Mouse (Mus musculus): ENCODE data around the gene Zfp750. TPM values are rescaled to one million over a fixed set of nuclear protein-coding genes. Genes with fewer than 3 reads are reported as not detected.

The Zfp750 gene
- polyA plus RNA-seq, 1 experiment from 2014 or later = 37.5 TPM

- H3K4me2 ChIP-seq = no peak overlapping the region
- no peaks in the 10 kb centered on the region for H3K36me3 ChIP-seq
- H3K9me3 ChIP-seq = no peaks in the 10 kb centered on the region
- H3K4me1 ChIP-seq = 0 out of 2 replicates have a peak, but pooled peaks cover 3% of the 10 kb centered on the region
- ATAC-seq (ENCODE audit: insufficient number of reproducible peaks, low FRiP score, low TSS enrichment, low read depth) = no peak
- no peak overlapping the region for H3K4me3 ChIP-seq
- H3K9ac ChIP-seq = no peak overlapping the region
- WGBS = 83% methylated on average over 7 of the region's 7 CpGs
- no peaks in the 10 kb centered on the region for H3K27me3 ChIP-seq
- no peak overlapping the region for H3K27ac ChIP-seq
Measured at GRCm38 (mm10) chr11:121524191-121524590, 5.1 kb upstream of the Zfp750 start.

- H3K27me3 ChIP-seq = no peaks in the 10 kb centered on the region
- no peak overlapping the region for H3K9ac ChIP-seq
- H3K4me3 ChIP-seq = no peak overlapping the region
- 78% methylated on average over 4 of the region's 4 CpGs for WGBS
- 0 out of 2 replicates have a peak, but pooled peaks cover 4% of the 10 kb centered on the region for H3K4me1 ChIP-seq
- no peak overlapping the region for H3K27ac ChIP-seq
- no peak overlapping the region for H3K4me2 ChIP-seq
- no peaks in the 10 kb centered on the region for H3K36me3 ChIP-seq
- ATAC-seq (ENCODE audit: insufficient number of reproducible peaks, low FRiP score, low TSS enrichment, low read depth) = no peak
- no peaks in the 10 kb centered on the region for H3K9me3 ChIP-seq
Measured at GRCm38 (mm10) chr11:121522156-121522762, 3.1 kb upstream of the Zfp750 start.

GRCm38 (mm10) chr11:121520761-121521160, 1.6 kb upstream of the Zfp750 start:
- WGBS = 70% methylated on average over 2 of the region's 2 CpGs
- Histone ChIP-seq H3K4me1 (0 out of 2 replicates have a peak, but pooled peaks cover 7% of the 10 kb centered on the region), H3K9me3 (no peaks in the 10 kb centered on the region), H3K4me2 (no peak overlapping the region), H3K27ac (no peak overlapping the region), H3K27me3 (no peaks in the 10 kb centered on the region), H3K4me3 (no peak overlapping the region), H3K36me3 (no peaks in the 10 kb centered on the region), H3K9ac (no peak overlapping the region)
- no peak for ATAC-seq (ENCODE audit: insufficient number of reproducible peaks, low FRiP score, low TSS enrichment, low read depth)

GRCm38 (mm10) chr11:121519703-121520102, 570 bp upstream of the Zfp750 start:
- no peaks in the 10 kb centered on the region for H3K27me3 ChIP-seq
- 75% methylated on average over 7 of the region's 7 CpGs for WGBS
- no peak overlapping the region for H3K27ac ChIP-seq
- H3K9ac ChIP-seq = no peak overlapping the region
- H3K4me2 ChIP-seq = no peak overlapping the region
- H3K4me1 ChIP-seq = 0 out of 2 replicates have a peak, but pooled peaks cover 7% of the 10 kb centered on the region
- H3K4me3 ChIP-seq = peak overlapping the region; percentile 25
- no peaks in the 10 kb centered on the region for H3K36me3 ChIP-seq
- H3K9me3 ChIP-seq = no peaks in the 10 kb centered on the region
- no peak for ATAC-seq (ENCODE audit: insufficient number of reproducible peaks, low FRiP score, low TSS enrichment, low read depth)

- H3K27ac ChIP-seq = peak overlapping the region; percentile 55; the same call in 1 of the 2 replicates
- no peak overlapping the region for H3K4me3 ChIP-seq
- 67% methylated on average over 17 of the region's 17 CpGs for WGBS
Measured at GRCm38 (mm10) chr11:121517687-121518465, 1.3 kb downstream of the Zfp750 start.

GRCm38 (mm10) chr11:121516906-121517305, 2.2 kb downstream of the Zfp750 start:
- Histone ChIP-seq H3K9ac (no peak overlapping the region), H3K4me2 (no peak overlapping the region), H3K27me3 (no peaks in the 10 kb centered on the region), H3K4me3 (no peak overlapping the region), H3K9me3 (no peaks in the 10 kb centered on the region), H3K4me1 (peaks cover 19% of the 10 kb centered on the region; the same call in 1 of the 2 replicates), H3K36me3 (no peaks in the 10 kb centered on the region), H3K27ac (0 out of 2 replicates have a peak overlapping the region, but pooled peaks have one; percentile 6)
- no peak for ATAC-seq (ENCODE audit: insufficient number of reproducible peaks, low FRiP score, low TSS enrichment, low read depth)
- 53% methylated on average over 3 of the region's 3 CpGs for WGBS

More at GRCm38 (mm10) chr11:121517687-121518465, 1.3 kb downstream of the Zfp750 start:
- ATAC-seq (ENCODE audit: insufficient number of reproducible peaks, low FRiP score, low TSS enrichment, low read depth) = no peak
- Histone ChIP-seq H3K4me2 (no peak overlapping the region), H3K27me3 (no peaks in the 10 kb centered on the region), H3K9me3 (no peaks in the 10 kb centered on the region), H3K4me1 (peaks cover 15% of the 10 kb centered on the region; the same call in 1 of the 2 replicates), H3K36me3 (no peaks in the 10 kb centered on the region), H3K9ac (0 out of 2 replicates have a peak overlapping the region, but pooled peaks have one; percentile 5)

GRCm38 (mm10) chr11:121515996-121516395, 3.1 kb downstream of the Zfp750 start:
- WGBS = 58% methylated on average over 9 of the region's 9 CpGs
- no peak overlapping the region for H3K9ac ChIP-seq

GRCm38 (mm10) chr11:121512896-121513572, 6.1 kb downstream of the Zfp750 start:
- no peaks in the 10 kb centered on the region for H3K36me3 ChIP-seq
- peaks cover 16% of the 10 kb centered on the region; the same call in 1 of the 2 replicates for H3K4me1 ChIP-seq
- no peak overlapping the region for H3K9ac ChIP-seq
- peak overlapping the region; percentile 38 for H3K27ac ChIP-seq
- no peak overlapping the region for H3K4me3 ChIP-seq
- no peaks in the 10 kb centered on the region for H3K9me3 ChIP-seq
- WGBS = 67% methylated on average over 8 of the region's 8 CpGs
- ATAC-seq (ENCODE audit: insufficient number of reproducible peaks, low FRiP score, low TSS enrichment, low read depth) = no peak
- no peaks in the 10 kb centered on the region for H3K27me3 ChIP-seq
- H3K4me2 ChIP-seq = no peak overlapping the region

More at GRCm38 (mm10) chr11:121515996-121516395, 3.1 kb downstream of the Zfp750 start:
- H3K9me3 ChIP-seq = no peaks in the 10 kb centered on the region
- no peak overlapping the region for H3K27ac ChIP-seq
- no peaks in the 10 kb centered on the region for H3K27me3 ChIP-seq
- H3K4me1 ChIP-seq = peaks cover 19% of the 10 kb centered on the region; the same call in 1 of the 2 replicates
- no peak overlapping the region for H3K4me3 ChIP-seq
- H3K36me3 ChIP-seq = no peaks in the 10 kb centered on the region
- H3K4me2 ChIP-seq = no peak overlapping the region
- 0 out of 2 replicates have a peak, but pooled peaks have one; percentile 38 for ATAC-seq (ENCODE audit: insufficient number of reproducible peaks, low FRiP score, low TSS enrichment, low read depth)

- H3K27ac ChIP-seq = no peak overlapping the region
- peaks cover 12% of the 10 kb centered on the region; the same call in 1 of the 2 replicates for H3K4me1 ChIP-seq
- H3K27me3 ChIP-seq = no peaks in the 10 kb centered on the region
- H3K4me3 ChIP-seq = no peak overlapping the region
- H3K9me3 ChIP-seq = no peaks in the 10 kb centered on the region
- peaks cover 3% of the 10 kb centered on the region; the same call in 1 of the 2 replicates for H3K36me3 ChIP-seq
- whole genome bisulfite sequencing = 69% methylated on average over 9 of the region's 9 CpGs
- no peak overlapping the region for H3K9ac ChIP-seq
- no peak for ATAC-seq (ENCODE audit: insufficient number of reproducible peaks, low FRiP score, low TSS enrichment, low read depth)
- no peak overlapping the region for H3K4me2 ChIP-seq
Measured at GRCm38 (mm10) chr11:121510512-121511246, 8.5 kb downstream of the Zfp750 start.

- no peak overlapping the region for H3K27ac ChIP-seq
- WGBS = 83% methylated on average over 4 of the region's 4 CpGs
- H3K27me3 ChIP-seq = no peaks in the 10 kb centered on the region
- no peaks in the 10 kb centered on the region for H3K9me3 ChIP-seq
- ATAC-seq (ENCODE audit: insufficient number of reproducible peaks, low FRiP score, low TSS enrichment, low read depth) = no peak
- H3K4me2 ChIP-seq = no peak overlapping the region
- peaks cover 9% of the 10 kb centered on the region; the same call in 1 of the 2 replicates for H3K36me3 ChIP-seq
- no peak overlapping the region for H3K4me3 ChIP-seq
- no peak overlapping the region for H3K9ac ChIP-seq
- H3K4me1 ChIP-seq = peaks cover 10% of the 10 kb centered on the region; the same call in 1 of the 2 replicates
Measured at GRCm38 (mm10) chr11:121508478-121508877, 10.7 kb downstream of the Zfp750 start.
